Mouse (Mus musculus) mouse embryonic stem cell (cell line): ENCODE measurements around the gene Pld6.

ENCODE experiments used
- in situ Hi-C, 2 experiments: fragments of 300-500 bp; cut with MboI; formaldehyde crosslinking; loops; 1 replicate in 1 of 2; 3 replicates in 1 of 2; pipeline ENCODE4 v1.14.3; 2019 to 2020; ENCODE audit warnings: low sequenced_read_pairs in 2 of 2, low pct_unique_long_range_greater_than_20kb in 1 of 2, mixed read lengths in 1 of 2; ENCODE audit not compliant: unreplicated experiment in 1 of 2

Pld6 gene

GRCm38 (mm10) chr11:59793390-59793789, 5.9 kb upstream of the Pld6 start:
- in situ Hi-C loops = no loop called here

DNA sequence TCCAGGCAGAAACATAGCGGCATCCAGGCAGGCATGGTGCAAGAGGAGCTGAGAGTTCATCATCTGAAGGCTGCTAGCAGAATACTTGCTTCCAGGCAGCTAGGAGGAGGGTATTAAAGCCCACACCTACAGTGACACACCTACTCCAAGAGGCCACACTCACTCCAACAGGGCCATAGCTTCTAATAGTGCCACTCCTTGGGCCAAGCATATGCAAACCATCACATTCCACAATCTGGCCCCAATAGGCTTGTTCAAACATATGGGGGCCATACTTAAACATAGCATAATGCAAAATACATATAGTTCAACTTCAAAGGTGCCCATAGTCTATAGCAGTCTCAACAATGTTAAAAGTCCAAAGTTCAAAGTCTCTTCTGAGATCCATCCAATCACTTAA, 1.9 kb upstream of the Pld6 start:
- in situ Hi-C loops = loop anchor here in 1 of 2 experiments (10.0 kb wide), 1 partner anchor 165 kb away; no protein-coding TSS in a partner anchor

- in situ Hi-C loops = loop anchor here in 1 of 2 experiments (10.0 kb wide), 1 partner anchor 162 kb away; no protein-coding TSS in a partner anchor
These were observed 824 bp downstream of the Pld6 start for GRCm38 (mm10) chr11:59786444-59787198.

DNA sequence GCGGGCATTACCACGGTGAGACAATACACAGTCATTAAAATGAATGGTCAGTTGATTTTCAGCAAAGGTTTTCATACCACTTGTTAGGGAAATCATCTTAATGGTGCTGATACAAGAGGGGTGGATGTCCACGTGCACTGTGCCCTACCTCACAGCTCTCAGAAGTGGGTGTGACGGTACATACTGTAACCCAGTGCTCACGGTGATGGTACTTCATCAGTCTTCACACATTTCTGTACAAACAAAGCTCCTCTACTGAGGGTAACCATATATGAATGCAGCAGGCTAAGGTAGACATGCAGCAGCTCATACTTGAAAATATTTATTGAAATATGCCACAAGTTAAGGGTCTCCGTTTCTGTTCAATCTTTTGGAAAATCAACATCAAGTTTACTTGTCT, 3.9 kb downstream of the Pld6 start:
- in situ Hi-C loops = loop anchor here in 1 of 2 experiments (10.0 kb wide), 1 partner anchor 159 kb away; no protein-coding TSS in a partner anchor

DNA sequence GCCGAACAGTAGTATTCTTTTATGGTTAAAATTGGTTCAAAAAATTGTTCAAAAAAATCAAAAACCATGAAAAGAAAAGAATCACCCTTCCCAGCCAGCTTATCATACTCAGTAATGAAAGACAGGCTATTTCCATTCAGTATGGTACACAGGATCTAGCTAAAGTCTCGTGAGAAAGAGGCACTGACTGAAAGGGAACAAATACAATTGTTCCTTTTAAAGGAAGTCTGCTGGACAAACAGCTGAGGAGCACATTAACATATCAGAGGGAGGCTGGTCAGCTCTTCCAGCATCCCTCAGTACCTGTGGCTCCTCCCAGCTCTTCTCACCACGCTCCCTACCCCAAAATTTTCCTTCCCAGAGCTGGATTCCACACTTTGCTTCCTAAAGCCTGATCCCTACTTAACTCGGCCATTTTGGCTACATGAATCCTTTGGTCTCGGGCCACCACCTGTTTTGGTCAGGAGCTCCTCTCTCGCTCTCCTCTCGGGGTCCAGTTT, 5.3 kb downstream of the Pld6 start:
- in situ Hi-C loops = loop anchor here in 1 of 2 experiments (10.0 kb wide), 1 partner anchor 157 kb away; no protein-coding TSS in a partner anchor

DNA sequence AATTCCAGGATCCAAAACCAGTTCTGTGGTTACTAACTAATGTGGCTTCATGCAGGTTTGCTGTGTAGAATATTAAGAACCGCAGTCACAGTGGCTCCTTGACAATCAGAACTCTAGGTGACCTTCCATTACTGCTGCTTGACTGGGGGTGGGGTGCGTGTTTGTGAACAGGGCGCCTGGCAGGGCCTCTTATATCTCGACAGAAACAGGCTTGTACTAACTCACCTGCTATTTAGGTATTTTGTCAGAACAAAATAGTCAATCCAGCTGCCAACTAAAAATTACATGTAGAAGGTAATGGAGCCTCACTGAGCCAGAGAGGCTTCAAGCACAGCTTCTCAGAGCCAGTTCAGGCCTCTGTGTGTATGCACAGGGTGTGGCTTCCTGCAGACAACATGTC, 7.2 kb downstream of the Pld6 start:
- in situ Hi-C loops = loop anchor here in 1 of 2 experiments (10.0 kb wide), 1 partner anchor 155 kb away; no protein-coding TSS in a partner anchor

GRCm38 (mm10) chr11:59779406-59779805, 8.0 kb downstream of the Pld6 start:
- in situ Hi-C loops = no loop called here

GRCm38 (mm10) chr11:59778874-59779223, 8.6 kb downstream of the Pld6 start:
- in situ Hi-C loops = no loop called here

- in situ Hi-C loops = no loop called here
These were observed 9.1 kb downstream of the Pld6 start for GRCm38 (mm10) chr11:59778181-59778873.

DNA sequence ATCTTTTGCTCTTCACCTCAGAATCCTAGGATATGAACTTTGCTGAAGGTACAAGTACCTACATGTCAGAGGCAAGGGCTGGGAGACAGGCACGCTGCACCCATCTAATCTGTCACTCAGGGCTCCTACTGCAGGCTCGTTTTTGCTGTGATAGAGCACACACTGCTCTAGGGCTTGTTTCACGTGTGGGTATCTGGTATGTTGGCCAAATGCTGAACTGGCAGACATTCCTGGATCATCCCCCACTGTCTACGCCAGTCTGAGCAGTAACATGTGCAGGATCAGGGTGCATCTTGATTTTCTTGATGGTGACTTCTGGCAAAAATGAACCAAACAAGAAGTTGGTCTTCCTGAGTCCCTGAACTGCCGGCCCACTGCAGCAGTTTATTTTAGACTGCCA, 10.2 kb downstream of the Pld6 start:
- in situ Hi-C loops = no loop called here

- in situ Hi-C loops = no loop called here
These were observed 11.9 kb downstream of the Pld6 start for GRCm38 (mm10) chr11:59775435-59776148.

DNA sequence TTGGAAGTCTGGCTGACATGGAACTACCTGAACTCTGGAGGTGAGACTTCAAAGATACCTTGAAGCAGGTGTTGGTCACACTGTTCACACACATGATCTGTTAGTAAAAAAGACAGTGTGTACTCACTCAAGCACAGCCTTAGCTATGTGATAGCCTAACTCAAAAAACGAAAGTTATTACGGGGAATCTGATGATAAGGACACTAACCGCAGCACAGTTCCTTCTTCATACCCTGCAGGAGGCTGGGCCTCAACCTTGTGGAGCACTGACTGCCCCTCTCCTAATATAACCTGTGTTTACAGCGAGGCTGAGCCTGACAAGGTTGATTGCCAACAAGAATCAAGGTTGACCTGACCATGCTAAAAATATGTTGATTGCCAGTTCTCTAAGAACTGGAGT, 12.9 kb downstream of the Pld6 start:
- in situ Hi-C loops = no loop called here

GRCm38 (mm10) chr11:59772902-59773301, 14.5 kb downstream of the Pld6 start:
- in situ Hi-C loops = no loop called here

- in situ Hi-C loops = no loop called here
These were observed 15.2 kb downstream of the Pld6 start for GRCm38 (mm10) chr11:59772291-59772690.

- in situ Hi-C loops = no loop called here
These were observed 16.7 kb downstream of the Pld6 start for GRCm38 (mm10) chr11:59770753-59771152.

GRCm38 (mm10) chr11:59769738-59770137, 17.7 kb downstream of the Pld6 start:
- in situ Hi-C loops = no loop called here

DNA sequence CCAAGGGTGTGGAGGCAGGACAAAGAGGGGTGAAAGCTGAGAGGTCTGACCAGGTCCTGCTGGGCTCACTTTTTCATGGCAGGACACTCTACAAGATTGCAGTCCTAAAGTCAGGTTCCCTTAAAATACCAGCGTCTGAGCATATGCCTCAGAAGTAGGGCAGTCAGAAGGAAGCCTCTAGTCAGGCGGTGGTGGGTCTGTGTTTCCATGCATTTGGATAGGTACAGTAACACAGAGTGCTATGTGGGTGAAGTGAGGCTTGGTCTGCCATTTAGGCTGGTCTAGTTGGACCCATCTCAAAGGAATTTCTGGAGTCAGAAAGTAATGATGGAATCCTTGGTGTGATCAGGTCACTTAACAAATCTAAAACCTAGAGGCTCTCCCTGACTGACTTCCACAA, 18.1 kb downstream of the Pld6 start:
- in situ Hi-C loops = no loop called here

GRCm38 (mm10) chr11:59760796-59761195, 26.6 kb downstream of the Pld6 start:
- in situ Hi-C loops = no loop called here

- in situ Hi-C loops = no loop called here
These were observed 27.8 kb downstream of the Pld6 start for GRCm38 (mm10) chr11:59759626-59760025.
